Mouse (Mus musculus): ENCODE data around the gene BC117090. TPM values are rescaled to one million over a fixed set of nuclear protein-coding genes. Genes with fewer than 3 reads are reported as not detected.

BC117090 gene
- not detected in 2 replicates for polyA plus RNA-seq (2012; rRNA removed)

DNA sequence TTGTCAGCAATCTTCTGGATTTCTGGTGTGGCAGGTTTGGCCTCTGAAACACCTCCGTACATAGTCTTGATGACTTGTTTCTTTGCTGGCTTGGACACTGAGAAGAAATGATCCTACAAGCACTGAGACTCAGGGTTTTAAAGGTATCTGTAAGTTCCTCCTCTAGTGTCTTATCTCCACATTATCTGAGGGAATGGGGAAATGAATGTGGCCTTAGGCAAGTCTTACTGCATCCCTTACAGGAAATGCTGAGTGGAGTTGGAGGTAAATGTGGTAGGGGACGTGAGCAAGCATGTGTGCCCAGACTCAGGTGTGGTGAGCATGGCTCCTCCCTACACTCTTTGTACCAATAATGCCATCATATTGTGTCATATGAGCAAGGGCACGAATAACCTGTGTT lies at the start of gene BC117090:
Gene BC117090, minus strand, starts transcription at position 101 of the 400 bp plus-strand sequence.

DNA sequence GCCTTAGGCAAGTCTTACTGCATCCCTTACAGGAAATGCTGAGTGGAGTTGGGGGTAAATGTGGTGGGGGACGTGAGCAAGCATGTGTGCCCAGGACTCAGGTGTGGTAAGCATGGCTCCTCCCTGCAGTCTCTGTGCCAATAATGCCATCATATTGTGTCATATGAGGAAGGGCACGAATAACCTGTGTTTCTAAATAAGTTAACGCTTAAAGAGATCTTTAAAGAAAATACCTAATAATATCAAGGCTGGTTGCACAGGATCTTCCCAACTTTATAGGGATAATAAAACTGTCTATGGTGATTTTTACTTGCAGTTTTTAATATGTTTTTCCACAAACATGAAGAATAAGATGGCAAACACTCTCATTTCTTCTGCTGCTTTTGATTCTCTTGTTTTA lies 33.5 kb upstream of the BC117090 start, which contains the start of gene BC100530:
Gene BC100530, minus strand, starts transcription at position 101 of the 400 bp plus-strand sequence.

GRCm38 (mm10) chr16:36276796-36277195 lies 57.3 kb downstream of the BC117090 start, which contains the start of gene Stfa1:
Gene Stfa1, plus strand, starts transcription at chr16:36276951.

Other genes starting within 250 kb of the BC117090 start
- not detected in 2 replicates for gene Csta1, start 203.1 kb downstream of the BC117090 start, polyA plus RNA-seq (2012; rRNA removed)
- 0.83 and 1.4 TPM in 2 replicates for gene Stfa2l1, start 177.5 kb downstream of the BC117090 start, polyA plus RNA-seq (2012; rRNA removed)
- 3.3 and 3.9 TPM in 2 replicates for gene Gm5483, start 150.1 kb downstream of the BC117090 start, polyA plus RNA-seq (2012; rRNA removed)
- gene Gm5416, start 123.9 kb downstream of the BC117090 start, polyA plus RNA-seq (2012; rRNA removed) = not detected in 2 replicates
- gene 2010005H15Rik, start 112.9 kb downstream of the BC117090 start, polyA plus RNA-seq (2012; rRNA removed) = not detected in 2 replicates
- gene Stfa1, start 57.4 kb downstream of the BC117090 start, polyA plus RNA-seq (2012; rRNA removed) = 2.1 and 4.0 TPM in 2 replicates
- 2.7 and 3.7 TPM in 2 replicates for gene BC100530, start 33.4 kb upstream of the BC117090 start, polyA plus RNA-seq (2012; rRNA removed)
- gene Stfa2, start 74.1 kb upstream of the BC117090 start, polyA plus RNA-seq (2012; rRNA removed) = 0.29 and 0.49 TPM in 2 replicates
- gene Stfa3, start 121.1 kb upstream of the BC117090 start, polyA plus RNA-seq (2012; rRNA removed) = 1.5 and 2.5 TPM in 2 replicates
- 0.04 and 0.10 TPM in 2 replicates for gene Casr, start 227.8 kb upstream of the BC117090 start, polyA plus RNA-seq (2012; rRNA removed)

Data from central nervous system, embryonic 11.5 days (tissue).